Mouse (Mus musculus) neural tube, postnatal 0 days (tissue): Measurements from ENCODE around the gene Pcbp1. TPM values are rescaled to one million over a fixed set of nuclear protein-coding genes. Genes with fewer than 3 reads are reported as not detected.

Experiments
- microRNA-seq: library from miRNA; unstranded; fragments of <30 nt; microRNA quantifications from one replicate; pipeline ENCODE4, GENCODE M21; 2016
- polyA plus RNA-seq: library from polyadenylated mRNA; unstranded; fragments of >200 nt; fragmentation: Nextera tagmentation; extraction: Ambion mirVana; gene quantifications from 2 replicates; pipeline ENCODE4 v1.2.1, GENCODE M21; 2015

Pcbp1 gene
- 283 and 321 TPM in 2 replicates for polyA plus RNA-seq

GRCm38 (mm10) chr6:86526032-86526960 is at the start of gene Pcbp1:
Pcbp1 (minus strand) TSS chr6:86526321.

Small RNA genes within 50 kb of the gene (microRNA-seq; reads per million reads assigned to microRNA genes)
- not detected for gene Gm22184

Other genes with a start within 250 kb of the Pcbp1 start
- 75.9 and 78.6 TPM in 2 replicates for gene Fam136a, start 160.7 kb downstream of the Pcbp1 start, polyA plus RNA-seq
- 254 and 295 TPM in 2 replicates for gene Snrpg, start 155.0 kb downstream of the Pcbp1 start, polyA plus RNA-seq
- gene Pcyox1, start 129.2 kb downstream of the Pcbp1 start, polyA plus RNA-seq = 82.4 and 86.2 TPM in 2 replicates
- gene Tia1, start 122.1 kb downstream of the Pcbp1 start, polyA plus RNA-seq = 137 and 164 TPM in 2 replicates
- not detected in 2 replicates for gene Gm44790, start 99.7 kb downstream of the Pcbp1 start, polyA plus RNA-seq
- gene C87436, start 87.9 kb downstream of the Pcbp1 start, polyA plus RNA-seq = 18.0 and 19.4 TPM in 2 replicates
- gene Asprv1, start 101.8 kb upstream of the Pcbp1 start, polyA plus RNA-seq = 0.92 and 1.6 TPM in 2 replicates
- 9.4 and 11.2 TPM in 2 replicates for gene Mxd1, start 142.8 kb upstream of the Pcbp1 start, polyA plus RNA-seq
- gene Snrnp27, start 158.2 kb upstream of the Pcbp1 start, polyA plus RNA-seq = 95.7 and 103 TPM in 2 replicates
- 31.2 and 33.9 TPM in 2 replicates for gene Gmcl1, start 207.1 kb upstream of the Pcbp1 start, polyA plus RNA-seq